Mouse (Mus musculus) mouse trophoblast stem cell (cell line): Measurements from ENCODE around the gene Vps52.
"Not testable (repeated sequence)": the region's sequence is repeated elsewhere in the genome, so short reads cannot be mapped to it uniquely, and the experiment has no call there.

Experiments
- in situ Hi-C, 2 experiments: fragments of 300-500 bp; cut with MseI, MboI; formaldehyde crosslinking; loops; 2 replicates in 1 of 2; 3 replicates in 1 of 2; pipeline ENCODE4 v1.15.1; 2025

The Vps52 gene

DNA sequence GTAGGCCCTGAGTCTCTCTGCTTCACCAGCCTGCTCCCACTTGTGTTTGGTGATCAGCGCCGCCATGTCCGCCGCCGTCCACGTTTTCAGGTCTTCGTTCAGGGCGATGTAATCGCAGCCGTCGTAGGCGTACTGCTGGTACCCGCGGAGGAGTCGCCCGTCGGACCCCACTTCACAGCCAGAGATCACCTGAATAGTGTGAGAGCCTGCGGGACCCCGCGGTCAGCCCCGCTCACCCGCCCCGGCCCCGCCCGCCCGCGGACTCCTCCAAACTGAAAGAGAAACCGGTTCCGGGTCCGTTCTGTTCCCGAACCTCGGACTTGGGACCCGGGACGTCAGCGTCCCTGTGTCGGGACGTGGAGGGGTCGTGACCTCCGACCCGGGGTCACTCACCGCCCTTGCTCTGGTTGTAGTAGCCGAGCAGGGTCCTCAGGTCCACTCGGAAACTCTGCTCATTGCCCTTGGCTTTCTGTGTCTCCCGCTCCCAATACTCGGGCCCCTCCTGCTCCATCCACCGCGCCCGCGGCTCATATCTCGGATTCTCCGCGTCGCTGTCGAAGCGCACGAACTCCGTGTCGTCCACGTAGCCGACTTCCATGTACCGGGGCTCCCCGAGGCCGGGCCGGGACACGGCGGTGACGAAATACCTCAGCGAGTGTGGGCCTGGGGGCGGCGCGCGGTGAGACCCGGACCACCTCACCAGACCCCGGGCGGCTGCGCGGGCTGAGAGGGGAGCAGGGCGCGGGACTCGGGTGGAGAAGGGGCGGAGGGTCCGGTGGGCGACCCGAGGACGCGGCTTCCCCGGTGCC is 43.9 kb downstream of the Vps52 start:
- in situ Hi-C loops: loop anchor here (5.0 kb wide), 1 partner anchor 1268 kb away; no protein-coding TSS in a partner anchor

DNA sequence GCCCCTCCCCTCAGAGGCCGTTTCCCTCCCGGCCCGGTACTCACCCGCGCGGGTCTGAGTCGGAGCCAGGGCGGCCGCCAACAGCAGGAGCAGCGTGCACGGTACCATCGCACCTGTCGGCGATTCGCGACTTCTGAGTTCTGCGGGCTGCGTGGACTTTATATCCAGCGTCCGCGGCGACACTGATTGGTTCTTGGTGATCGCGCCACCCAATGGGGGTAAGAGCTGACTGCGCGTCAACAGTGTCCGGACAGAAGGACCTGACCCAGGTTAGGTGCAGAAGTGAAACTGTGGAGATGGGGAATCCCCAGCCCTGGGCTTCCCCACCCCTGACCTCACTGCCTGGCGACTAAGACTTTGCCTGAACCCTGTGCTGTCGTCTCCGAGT is 44.5 kb downstream of the Vps52 start, which contains the start of gene H2-K1:
TSS of gene H2-K1 (minus strand) at position 198 of the 388 bp plus-strand sequence.
- in situ Hi-C loops: no loop called here

DNA sequence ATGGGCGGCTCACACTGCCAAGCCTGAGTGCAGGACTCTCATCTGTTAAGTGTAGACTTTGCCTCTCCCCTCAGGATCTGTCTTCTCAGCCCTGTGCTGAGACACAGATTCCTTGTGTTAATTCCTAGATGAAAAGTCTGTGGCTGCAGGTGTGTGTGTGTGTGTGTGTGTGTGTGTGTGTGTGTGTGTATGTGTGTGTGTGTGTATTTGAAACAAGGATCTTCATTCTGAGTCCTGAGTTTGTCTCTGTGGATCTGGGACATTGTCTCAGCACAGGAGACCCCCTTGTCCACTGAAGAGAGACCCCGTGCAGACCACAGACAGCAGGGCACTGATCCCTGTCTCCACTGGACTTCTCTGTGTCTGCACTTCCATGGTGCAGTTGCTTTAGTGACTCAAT is 45.2 kb downstream of the Vps52 start:
- in situ Hi-C loops: not testable (repeated sequence)

DNA sequence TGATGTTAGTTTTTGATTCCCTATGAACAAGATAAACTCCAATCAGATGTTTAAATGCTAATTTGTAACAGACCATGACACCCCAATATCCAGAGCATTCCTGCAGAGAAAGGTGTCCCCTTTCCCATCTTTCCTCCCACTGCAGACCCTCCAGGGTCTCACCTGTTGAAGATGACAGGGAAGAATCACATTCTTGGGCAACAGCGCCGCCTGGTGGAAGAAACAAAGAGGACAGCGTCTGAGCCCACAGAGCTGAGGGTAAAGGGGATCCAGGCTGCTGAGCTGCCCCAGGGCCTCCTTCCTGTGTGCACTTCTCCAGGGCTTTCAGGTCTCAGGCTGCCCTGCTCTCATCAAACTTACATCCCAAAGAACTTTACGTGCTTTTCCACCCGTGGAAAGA is 47.8 kb downstream of the Vps52 start:
- in situ Hi-C loops: no loop called here

DNA sequence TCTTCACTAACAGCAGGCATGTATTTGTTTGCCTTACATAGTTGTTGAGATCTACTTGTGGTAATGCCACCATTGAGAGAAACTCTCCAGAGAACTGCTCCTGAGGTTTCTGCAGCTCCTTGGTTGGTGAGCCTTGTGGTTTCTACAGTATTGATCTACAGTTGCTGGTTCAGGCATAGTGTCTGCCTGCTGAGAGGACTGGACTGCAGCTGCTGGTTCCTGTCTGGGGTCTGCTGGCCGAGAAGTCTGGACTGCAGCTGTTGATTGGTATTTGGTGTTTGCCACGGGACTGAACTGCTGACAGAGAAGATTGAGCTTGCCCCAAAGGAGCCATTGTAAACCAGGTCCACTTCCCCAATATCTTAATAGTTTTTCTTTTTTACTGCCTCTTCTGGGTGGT is 51.0 kb downstream of the Vps52 start:
- in situ Hi-C loops: no loop called here

DNA sequence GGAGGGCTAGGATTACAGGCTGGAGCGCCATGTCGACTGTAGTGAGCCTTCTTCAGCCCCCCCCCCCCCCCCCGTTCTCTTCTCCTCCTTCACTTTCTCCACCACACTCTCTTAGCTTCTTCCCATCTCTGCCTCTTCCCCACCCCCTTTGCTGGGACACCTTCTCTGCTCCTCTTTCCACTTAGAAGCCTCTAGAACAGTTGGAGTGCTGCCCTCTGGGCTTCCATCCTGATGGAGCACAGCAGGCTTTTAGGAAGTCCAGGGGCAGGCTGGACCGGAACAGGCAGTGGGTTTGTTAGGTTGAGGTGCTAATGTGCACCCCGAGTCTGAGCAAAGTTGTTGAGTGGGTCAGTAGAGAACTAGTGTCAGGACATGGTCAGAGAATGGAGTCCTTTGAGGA is 54.5 kb downstream of the Vps52 start:
- in situ Hi-C loops: no loop called here

DNA sequence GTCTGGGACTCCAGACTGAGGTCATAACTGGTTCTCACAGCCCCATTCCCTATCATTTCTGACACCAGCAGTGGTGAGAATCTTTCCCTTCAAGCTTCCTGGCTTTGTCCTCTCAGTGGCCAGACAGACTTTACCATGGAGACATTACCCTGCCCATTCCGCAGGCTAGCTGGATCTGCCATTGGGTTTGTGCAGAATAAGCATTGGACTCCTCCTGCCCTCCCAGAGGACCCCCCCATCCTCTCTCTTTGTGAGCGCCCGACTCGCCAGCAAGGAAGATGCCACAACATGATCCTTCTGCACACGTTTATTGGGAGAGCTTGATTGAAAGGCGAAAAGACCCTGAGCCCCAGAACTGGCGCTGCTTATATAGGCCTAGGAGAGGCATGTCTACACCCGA is 57.8 kb downstream of the Vps52 start:
- in situ Hi-C loops: no loop called here
